Mouse (Mus musculus): Measurements from ENCODE around the gene Pam.
A peak's percentile ranks its signal among the peaks of the same experiment; 100 is the strongest.

The Pam gene

DNA sequence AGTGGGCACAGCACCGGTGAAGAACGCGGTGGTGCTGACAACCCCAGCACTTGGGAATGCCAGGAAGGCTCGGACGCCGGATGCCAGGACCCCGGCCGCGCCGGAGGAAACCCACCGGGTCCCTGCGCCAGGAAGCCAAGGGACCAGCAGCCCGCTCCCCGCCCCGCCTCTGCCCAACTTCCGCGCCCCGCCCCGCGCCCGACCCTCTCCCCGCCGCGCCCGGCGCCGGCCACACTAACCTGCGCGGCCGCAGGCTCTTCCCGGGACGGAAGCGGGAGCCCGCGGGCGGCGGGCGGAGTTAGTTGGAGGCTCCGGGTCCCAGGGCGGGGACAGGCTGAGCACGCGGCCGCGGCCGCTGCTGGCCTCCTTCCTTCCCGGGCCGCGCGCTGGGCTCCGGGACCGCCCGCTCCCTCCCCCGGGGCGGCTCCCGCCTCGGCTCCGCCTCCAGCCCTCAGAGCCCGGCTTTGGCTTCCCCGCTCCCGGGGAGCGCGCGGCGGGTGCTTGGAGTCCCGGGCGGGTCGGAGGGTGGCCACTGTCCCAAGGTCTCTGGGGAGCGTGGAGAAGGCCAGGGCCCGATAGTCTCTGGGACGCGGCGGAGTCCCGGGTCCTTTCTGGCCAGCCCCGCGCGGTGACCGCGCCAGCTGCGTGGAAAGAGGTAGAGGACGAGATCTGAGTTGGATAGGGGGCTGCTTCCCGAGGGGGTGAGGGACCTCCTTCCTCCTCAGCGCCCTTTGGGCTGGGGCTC lies at the start of gene Pam:
Gene Pam, minus strand, starts transcription at position 401 of the 745 bp plus-strand sequence.
- DNase-seq, result peak; percentile 92

DNA sequence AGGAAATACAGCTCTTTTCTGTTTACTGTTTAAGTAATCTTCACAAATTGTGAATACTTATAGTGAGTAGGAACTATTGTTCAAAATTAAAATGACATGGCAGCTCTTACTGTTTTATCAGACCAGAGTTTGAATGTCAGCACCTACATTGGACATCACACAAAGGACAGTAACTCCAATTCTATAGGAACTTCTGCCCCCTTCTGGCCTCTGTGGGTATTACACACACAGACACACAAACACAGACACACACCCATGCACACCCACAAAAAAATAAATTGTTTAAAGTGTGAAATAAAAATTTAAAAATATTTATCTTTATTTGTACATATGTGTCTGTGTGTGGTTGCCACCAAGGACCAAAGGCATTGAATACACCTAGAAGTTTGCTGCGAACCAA lies 49.4 kb upstream of the Pam start:
- DNase-seq, result peak; percentile 8

DNA sequence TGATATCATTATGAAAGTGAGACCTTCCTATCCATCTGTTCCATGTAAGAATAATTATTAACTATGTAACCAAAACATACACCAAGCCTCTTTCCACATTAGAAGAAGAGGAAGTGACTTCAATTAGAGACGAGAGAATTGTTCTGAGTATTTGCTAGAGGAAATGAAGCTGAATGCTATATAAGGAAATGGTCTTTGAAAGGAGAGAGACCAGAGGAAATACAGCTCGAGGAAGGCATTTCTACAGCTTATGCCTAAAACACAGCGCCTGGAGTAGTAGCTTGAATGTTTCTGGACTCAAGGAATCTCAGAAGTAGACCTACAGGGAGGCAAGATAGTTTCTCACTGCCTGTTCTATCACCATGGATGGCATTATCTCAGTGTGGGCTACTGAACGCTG lies 35.8 kb upstream of the Pam start:
- DNase-seq, result no peak

DNA sequence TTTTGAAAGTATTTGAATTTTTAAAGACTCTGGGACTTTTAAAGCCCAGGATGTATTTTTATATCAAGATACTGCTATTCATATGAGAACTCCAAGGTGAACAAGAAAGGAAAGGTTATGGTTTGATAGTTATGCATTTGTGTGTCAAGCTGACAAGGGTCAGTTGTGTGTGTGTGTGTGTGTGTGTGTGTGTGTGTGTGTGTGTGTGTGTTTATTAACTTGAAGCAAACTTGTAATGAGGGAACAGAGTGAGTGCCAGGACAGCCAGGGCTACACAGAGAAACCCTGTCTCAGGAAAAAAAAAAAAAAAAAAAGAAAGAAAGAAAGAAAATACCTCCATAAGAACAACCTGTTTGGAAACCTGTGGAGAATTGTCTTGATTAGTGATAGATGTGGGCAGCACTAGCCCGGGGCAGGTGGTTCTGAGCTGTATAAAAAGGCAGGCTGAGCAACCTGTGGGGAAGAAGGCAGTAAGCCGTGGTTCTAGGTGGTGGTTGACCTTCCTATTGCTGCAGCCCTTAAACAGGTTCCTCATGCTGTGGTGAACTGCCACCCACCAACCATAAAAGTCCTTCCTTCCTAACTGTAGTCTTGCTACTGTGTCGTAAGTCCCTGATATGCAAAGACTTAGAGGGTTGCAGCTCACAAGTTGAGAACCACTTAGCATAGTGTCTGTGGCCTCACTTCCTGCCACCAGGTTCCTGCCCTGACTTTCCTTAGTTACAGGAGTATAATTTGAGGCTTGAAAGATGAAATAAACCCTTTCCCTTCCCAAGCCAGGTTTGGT lies 34.3 kb upstream of the Pam start:
- DNase-seq, result no peak

DNA sequence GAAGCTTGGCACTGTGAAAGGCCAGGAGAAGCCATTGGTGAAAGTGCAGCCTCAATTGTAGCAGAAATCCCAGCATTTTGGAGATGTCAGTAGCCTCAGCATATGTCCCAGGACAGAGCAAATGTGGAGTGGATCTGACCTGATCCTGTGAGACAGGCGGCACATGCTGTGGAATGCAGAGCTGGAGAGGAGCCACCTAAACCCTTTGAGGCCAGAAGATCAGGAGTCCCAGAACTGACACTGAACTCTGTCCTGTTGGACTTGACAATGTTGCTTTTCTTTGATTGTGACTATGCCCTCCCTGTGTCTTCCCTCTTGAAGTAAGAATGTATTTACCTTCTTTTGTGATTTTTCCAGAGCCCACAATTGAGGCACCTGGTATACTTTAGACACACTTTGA lies 33.7 kb upstream of the Pam start:
- no peak for DNase-seq

DNA sequence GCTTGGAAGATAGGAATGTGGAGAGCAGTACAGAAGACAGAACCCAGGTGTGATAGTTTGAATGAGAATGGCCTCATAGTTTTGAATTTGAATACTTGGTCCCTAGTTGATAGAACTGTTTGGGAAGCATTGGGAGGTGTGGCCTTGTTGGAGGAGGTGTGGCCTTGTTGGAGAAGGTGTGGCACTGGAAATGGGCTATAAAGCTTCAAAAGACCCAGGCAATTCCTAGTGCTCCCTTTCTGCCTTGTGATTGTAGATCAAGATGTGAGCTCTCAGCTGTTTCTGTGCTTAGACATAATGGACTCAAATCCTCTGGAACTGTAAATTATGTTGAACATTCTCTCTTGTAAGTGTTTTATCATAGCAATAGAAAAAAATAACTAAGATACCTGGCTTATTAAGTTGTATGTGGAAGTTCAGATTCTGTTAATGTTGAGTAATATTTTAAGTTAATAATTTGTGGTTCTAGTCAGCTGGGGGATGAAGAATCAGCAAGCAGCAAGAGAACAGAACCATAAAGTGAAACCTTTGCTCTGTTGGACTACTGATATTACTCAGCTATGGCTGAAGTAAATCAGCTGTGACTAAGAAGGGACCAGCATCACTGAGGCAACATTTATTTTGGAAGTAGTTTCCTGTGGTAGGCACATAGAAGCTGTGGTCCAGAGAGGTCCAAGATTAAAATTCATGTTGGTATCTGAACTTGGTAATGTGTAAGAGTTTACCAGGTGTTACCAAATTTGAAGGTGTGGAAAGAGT lies 33.1 kb upstream of the Pam start:
- no peak for DNase-seq

DNA sequence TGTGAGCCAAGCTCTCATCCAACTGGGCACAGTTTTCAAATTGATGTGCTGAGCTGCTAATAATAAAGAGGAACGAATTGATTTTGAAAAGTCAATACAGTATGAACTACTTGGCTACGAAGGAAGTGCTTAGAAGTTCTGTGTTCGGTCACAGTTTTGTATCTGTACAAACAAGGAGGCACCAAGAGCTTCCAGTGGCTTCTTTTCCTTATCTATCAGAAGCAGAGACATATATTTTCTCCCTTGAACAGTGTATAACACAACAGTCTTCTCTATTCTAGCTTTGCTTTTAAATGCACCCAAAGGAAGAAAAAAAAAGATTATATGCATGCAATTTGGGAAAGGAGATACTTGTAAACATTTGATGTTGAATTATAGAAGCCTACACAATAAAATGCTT lies 30.8 kb upstream of the Pam start:
- no peak for DNase-seq

DNA sequence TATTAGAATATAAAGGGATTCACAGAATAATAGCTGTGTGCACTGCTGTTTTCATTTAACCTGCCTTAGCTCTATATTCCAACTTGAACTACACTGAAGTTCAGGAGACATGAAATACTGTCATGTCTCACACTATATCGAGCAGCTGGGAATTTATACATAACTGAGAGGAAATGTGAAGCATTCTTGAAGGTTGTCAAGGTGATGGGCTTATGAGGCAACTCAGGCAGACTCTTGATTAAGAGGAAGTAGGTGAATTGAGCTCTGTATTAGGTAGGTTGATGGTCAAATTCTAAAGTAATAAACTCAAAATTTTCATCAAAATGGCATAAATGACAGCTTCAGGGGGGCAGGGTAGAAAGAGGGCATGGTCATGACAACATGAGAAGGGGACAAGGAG lies 29.3 kb upstream of the Pam start:
- no peak for DNase-seq

DNA sequence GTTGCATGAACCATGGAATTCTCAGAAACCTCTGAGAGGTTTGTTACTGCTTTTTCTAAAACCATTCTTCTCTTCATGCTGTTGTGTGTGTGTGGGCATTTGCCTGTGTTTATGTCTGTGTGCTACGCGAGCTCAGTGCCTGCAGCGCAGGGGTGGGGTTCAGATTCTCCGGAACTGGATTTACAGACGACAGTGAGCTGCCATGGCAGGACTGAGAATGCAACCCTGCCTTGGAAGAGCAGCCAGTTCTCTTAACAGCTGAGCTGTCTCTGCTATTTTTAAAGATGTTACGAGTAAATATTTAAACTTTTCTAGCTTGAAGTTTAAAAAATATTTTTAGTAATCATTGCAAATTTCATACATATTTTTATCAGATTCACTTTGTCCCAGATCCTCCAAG lies 24.1 kb upstream of the Pam start:
- DNase-seq, result no peak

DNA sequence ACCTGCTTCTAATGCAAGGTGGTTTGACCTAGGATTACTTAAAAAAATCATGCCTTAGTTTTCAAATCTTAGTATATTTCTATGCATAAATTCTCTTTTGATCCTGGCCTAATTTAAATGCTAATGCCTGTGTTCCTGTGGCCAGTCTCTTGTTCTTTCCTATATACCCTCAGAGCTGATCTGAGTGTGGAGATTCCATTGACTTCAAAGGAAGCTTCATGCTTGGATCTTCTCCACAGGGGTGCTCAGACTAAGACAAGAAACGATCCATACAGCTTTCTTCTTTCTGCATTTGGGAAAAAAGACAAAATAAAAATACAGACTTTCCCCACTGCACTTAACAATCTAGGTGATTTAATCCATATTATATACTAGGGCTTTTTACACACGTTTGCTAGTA lies 12.2 kb upstream of the Pam start:
- no peak for DNase-seq

DNA sequence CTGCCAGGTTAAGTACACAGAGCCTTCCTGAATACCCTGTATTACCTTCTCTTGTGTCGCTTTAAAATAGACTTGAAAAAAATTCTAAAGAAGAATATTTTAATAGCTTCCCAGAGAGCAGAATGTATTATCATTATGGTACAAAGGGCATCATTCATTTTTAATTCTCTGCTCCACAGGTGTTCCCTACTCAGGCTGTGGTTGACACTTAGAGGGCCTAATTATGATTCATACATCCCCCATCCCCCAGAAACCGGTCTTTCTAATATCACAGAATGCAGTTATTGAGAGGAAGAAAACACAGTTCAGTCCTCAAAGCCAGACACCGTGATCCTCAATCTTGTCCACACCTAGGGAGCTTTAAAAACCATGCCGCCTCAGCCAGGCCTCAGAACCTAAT lies 4.0 kb upstream of the Pam start:
- no peak for DNase-seq

DNA sequence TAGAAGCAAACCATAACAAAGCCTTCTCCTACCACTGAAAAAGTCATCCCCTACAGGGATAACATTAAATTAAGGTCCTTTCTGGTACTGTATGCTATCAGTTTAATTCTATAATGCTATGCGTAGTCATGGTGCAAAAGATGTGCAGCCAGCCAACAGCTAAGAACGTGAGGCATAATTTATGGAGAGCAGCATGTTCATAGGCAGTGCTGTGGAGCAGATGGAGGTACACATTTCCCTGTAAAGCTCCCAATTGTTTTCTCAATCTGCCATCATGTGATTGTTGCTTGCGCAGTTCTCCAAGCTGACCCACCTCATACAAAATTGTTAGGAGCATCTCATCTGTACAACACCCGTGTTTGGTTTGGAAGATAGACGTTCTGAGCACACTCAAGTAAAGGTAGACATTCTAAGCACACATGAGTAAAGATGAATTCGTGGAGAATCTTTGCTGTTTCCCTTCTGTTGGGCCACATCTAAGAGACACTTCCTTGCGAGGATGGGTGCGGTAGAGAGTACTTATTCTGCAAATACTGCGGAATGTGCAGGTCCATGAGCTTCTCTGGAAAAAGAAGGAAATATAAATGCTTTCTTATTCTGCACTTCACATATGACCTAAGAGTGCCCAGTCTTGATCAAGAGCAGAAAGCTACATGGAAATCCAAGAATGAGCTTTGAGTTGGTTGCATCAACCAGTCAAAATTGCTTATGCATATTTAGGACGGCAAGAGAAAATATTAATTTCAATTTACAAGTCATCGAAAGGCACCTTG lies 2.7 kb upstream of the Pam start:
- no peak for DNase-seq

DNA sequence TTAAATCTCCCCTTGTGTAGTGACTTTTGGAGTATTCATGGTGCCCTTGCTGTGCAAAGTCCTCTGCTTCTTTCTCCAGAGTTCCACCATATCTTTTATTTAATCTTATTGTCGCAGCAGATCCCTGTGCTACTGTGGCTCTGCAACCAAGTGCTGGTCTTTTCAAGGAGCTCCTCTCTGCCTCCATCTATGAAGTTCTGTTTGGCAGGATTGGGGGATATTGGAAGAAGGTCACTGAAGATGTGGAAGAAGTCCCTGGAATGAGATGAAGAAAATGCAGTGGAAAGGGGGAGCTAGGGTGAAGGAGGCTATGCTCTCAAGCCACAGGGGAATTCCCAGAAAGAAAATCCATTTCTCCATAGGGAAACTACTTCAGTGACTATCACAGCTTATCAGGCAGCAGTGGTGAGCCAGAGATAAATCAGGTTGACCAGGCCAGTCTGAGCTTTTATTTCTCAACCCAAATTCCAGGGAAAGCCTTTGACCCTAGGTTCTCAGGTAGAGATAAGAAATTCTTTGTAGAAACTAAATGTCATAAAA lies 1.0 kb upstream of the Pam start:
- no peak for DNase-seq

DNA sequence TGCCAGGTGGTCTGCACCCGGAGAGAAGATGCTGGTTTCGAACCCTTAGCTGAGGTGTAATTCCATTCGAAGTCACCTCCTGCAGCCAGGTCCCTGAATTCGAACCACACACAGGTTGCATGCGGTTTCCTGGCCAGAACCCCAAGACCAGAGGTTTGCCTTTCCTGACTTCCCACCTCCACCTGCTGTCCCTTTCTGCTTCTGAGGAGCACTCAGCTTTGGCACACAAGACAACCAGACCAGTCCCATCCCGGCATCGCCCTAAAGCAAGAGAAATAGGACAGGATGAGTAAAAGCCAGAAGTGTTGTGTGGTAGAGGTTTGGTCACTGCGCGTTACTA lies 515 bp upstream of the Pam start:
- no peak for DNase-seq

DNA sequence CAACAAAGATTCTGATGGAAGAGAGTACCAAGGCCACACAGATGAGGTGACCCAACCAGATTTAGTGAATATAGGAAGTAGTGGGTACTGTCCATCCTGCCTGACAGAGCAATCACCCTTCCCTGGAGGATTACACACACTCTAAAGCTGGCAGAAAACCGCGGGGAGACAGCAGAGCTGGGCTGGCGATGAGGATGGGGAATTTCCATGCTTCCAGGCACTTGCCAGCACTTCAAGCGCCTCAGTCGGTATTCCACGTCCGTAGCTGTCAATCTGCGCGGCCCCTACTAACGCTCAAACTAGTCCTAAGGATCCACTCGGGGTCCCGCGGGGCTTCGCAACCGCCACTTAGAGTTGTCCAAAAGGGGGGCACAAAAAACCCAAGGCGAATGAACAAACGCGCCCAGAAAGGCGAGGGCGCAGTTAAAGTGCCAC lies 618 bp downstream of the Pam start:
- DNase-seq, result peak; percentile 52

DNA sequence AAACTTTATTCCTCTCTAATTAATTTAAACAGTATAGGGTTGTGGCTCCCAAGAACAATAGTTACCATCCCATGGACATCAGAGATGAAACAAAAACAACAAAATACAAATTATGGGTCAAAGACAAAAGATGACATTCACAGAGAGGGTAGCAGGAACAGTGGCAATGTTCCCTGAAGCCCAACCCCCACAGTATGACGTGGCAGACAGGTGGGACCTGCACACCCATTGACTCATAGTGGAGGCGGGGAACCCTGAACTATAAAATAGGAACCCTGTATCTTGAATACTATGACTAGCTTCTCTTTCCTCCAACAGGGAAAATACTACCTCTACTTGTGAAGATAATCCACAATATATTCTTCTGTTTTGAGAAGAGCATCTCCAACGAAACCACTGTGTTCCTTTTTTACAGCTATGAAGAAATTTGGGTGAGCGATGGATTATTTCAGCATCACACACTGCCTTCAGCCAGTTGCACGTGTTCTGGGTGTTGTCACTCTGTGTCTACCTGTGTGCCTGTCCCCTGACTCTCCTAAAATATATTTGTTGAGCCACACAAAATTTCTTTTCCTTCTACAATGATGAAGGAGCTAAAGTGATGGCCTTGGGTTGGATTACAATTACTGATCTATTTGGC lies 6.0 kb downstream of the Pam start:
- DNase-seq, result no peak

DNA sequence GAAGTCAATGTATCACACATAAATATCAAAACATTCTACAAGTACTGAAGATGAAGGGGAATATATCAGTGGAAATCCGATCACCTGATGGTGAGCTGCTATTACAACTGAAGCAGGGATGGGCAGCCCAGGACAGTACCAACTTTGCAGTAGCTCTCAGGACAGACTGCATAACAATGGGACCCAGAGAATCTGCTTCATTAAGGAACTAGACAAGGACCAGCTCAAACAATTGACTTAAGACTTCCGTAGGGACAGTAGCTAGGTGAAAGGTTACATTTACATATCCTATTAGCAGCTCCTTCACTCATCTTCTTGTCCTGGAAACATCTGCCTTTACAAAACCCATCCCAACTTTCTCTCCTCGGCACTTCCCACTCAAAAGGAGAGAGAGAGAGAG lies 9.0 kb downstream of the Pam start:
- no peak for DNase-seq

DNA sequence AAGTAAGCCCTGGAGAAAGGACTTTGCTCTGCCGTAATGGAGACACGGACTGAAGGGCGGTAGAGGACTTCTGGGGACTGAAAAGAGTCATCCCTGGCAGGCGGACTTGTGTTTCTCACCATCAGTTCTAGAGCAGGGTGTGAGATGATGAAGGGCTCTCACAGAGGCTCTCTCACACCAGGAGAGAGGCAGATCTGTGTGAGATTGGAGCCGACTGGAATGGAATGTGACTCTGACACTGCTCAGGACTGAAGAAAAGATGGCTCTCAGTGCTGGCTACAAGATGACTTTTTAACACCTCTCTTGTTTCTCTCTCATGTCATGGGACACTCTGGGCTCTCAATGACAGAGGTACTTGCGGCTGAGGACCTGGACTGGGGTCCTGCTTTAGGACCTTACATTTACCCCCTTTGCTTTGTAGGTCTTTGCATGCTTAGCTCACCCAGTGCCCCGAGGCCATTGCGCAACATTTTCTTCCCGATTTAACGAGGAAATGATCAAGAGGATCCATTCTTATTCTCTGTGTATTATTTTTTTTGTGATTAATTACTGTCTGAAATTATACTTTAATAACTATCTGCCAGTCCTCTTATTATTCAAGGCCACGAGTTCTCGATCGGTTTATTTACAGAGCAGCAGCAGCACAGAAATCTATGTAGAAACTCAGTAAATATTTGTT lies 10.7 kb downstream of the Pam start:
- DNase-seq, result no peak

DNA sequence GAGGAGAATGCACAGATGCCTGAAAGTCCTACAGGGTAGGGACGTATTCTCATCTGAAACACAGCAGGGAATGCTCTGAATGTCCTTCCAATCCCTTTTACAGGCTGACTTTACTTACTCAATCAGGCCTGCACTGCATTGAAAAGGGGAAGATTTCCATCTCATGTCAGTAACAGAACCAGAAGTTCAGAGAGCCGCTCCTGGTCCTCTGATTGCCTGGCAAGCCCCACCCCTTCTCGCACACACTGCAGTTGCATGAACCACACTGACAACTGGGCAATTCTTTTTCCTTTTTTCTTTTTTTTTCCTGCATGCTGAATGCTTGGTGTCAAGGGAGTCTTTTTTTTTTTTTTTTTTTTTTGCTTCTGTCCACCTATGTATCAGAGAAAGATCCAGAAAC lies 11.9 kb downstream of the Pam start:
- DNase-seq, result peak; percentile 29

DNA sequence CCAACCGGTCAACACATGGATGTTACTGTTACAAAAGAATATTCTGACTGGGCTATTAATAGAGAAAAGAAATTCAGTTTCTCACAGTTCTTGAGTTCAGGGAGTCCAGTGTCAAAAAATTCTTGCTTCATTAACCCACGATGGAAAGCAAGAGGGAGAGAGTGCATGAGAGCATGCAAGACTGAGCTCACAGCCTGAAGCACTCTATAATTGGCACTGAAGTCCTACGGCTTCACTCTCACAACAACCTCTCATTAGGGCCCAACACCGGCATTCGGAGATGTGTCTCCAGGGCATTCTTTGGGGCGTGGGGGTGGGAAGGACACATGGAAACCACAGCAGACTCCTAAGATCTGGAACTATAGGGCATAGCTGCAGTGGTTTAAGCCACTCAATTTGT lies 12.5 kb downstream of the Pam start:
- DNase-seq, result no peak

DNA sequence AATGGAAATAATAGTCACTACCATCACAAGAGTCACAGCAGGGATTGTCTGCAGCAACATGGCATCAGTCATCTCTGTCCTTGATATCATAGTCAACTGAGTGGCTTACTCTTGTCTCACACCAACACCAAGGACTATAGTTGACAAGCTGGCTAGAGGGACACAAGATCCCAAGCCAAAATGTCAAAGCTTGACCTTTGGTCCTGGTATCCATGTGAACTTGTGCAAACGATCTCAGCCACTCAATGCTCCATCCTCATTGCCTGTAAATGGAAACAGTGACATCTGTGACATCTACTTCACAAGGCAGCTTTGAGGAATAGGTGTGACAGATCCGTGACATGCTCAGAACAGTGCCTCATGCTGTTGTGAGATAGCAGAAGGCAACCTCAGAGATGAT lies 15.0 kb downstream of the Pam start:
- peak; percentile 34 for DNase-seq

DNA sequence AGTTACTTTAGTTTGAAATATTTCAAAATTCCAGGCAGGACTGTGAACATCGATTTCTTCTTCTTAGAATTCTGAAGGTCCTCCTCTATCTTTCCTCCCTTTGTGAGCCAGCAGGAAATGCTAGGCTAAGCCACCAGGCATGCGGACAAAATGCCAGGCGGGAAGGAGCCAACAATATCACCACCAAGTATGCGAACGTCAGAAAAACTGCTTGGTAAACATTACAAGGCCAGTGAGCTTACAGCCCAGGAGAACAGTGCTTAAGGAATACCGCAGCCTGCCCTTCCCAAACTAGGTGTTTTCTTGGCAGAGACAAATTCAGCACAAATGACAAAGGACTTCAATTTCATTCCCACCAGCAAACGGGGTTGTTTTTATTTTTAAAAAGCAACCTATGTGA lies 15.8 kb downstream of the Pam start:
- DNase-seq, result peak; percentile 83
